Mouse (Mus musculus) lung, embryonic 14.5 days (tissue): ENCODE measurements around the gene Aff3. TPM values are rescaled to one million over a fixed set of nuclear protein-coding genes. Genes with fewer than 3 reads are reported as not detected.

Experiments
- ATAC-seq: fragments of 200-750 bp; cut with Nextera tagmentation; 2 replicates; pipeline ENCODE4 v1.8.0; 2017; ENCODE audit warnings: mild to moderate bottlenecking, moderate TSS enrichment, moderate library complexity; ENCODE audit not compliant: insufficient read depth
- DNase-seq: peaks from one replicate; pipeline ENCODE4 v3.0.0-alpha.2; 2015
- H3K27ac ChIP-seq: fragments of 300-500 bp; sonication (generic); 2 replicates; pipeline ENCODE4 v1.5.1; 2014; ENCODE audit warnings: low read depth, mild to moderate bottlenecking, moderate library complexity
- H3K27me3 ChIP-seq: fragments of 300-500 bp; sonication (generic); 2 replicates; pipeline ENCODE4 v1.6.1; 2014; ENCODE audit warnings: low read length, control low read depth; ENCODE audit not compliant: insufficient read depth
- H3K36me3 ChIP-seq: fragments of 300-500 bp; sonication (generic); 2 replicates; pipeline ENCODE4 v1.6.1; 2014; ENCODE audit warnings: control low read depth; ENCODE audit not compliant: insufficient read depth
- H3K4me1 ChIP-seq: fragments of 300-500 bp; sonication (generic); 2 replicates; pipeline ENCODE4 v1.6.1; 2014; ENCODE audit warnings: antibody characterized with exemption, control low read depth; ENCODE audit not compliant: insufficient read depth
- H3K4me2 ChIP-seq: fragments of 300-500 bp; sonication (generic); 2 replicates; pipeline ENCODE4 v1.6.1; 2014; ENCODE audit warnings: mild to moderate bottlenecking
- H3K4me3 ChIP-seq: fragments of 300-500 bp; sonication (generic); 2 replicates; pipeline ENCODE4 v1.5.1; 2014; ENCODE audit warnings: low read depth, low read length
- H3K9ac ChIP-seq: fragments of 300-500 bp; sonication (generic); 2 replicates; pipeline ENCODE4 v1.6.1; 2014
- H3K9me3 ChIP-seq: fragments of 300-500 bp; sonication (generic); 2 replicates; pipeline ENCODE4 v1.6.1; 2016; ENCODE audit warnings: low read depth, low read length, control low read depth
- CTCF ChIP-seq: IDR thresholded peaks from 2 replicates; pipeline ENCODE4 v1.5.1; 2016; ENCODE audit warnings: antibody characterized with exemption, low read depth
- WGBS: fragments of 180-500 bp; shearing (Covaris S2); extraction: QIAGEN DNeasy Blood & Tissue Kit; methylation state at CpG from one replicate; pipeline ENCODE4 v1.1.7; 2014; 5-methylcytosine and 5-hydroxymethylcytosine counted together
- polyA plus RNA-seq: library from polyadenylated mRNA; unstranded; fragments of >200 nt; fragmentation: Nextera tagmentation; extraction: Ambion mirVana; gene quantifications from 2 replicates; pipeline ENCODE4 v1.2.1, GENCODE M21; 2014

Gene Aff3
- polyA plus RNA-seq, 1 experiment from 2014 or later: 15.2 TPM

- Histone ChIP-seq H3K9ac (no peak overlapping the region), H3K4me3 (no peak overlapping the region), H3K36me3 (no peaks in the 10 kb centered on the region), H3K4me1 (no peaks in the 10 kb centered on the region), H3K4me2 (no peak overlapping the region), H3K27ac (no peak overlapping the region), H3K27me3 (no peaks in the 10 kb centered on the region), H3K9me3 (no peaks in the 10 kb centered on the region)
- DNase-seq: no peak
- WGBS: 78% methylated on average over 2 of the region's 2 CpGs
- no peak for ATAC-seq
- no peak for TF ChIP-seq CTCF
Measured at GRCm38 (mm10) chr1:38320971-38321305, 343.8 kb downstream of the Aff3 start.

GRCm38 (mm10) chr1:38320126-38320970 lies 344.4 kb downstream of the Aff3 start:
- no peak for ATAC-seq
- Histone ChIP-seq H3K27me3 (no peaks in the 10 kb centered on the region), H3K4me2 (no peak overlapping the region), H3K4me3 (no peak overlapping the region), H3K27ac (no peak overlapping the region), H3K9me3 (no peaks in the 10 kb centered on the region), H3K36me3 (no peaks in the 10 kb centered on the region), H3K9ac (no peak overlapping the region), H3K4me1 (no peaks in the 10 kb centered on the region)
- TF ChIP-seq CTCF: no peak
- no peak for DNase-seq
- WGBS: 77% methylated on average over 16 of the region's 16 CpGs

GRCm38 (mm10) chr1:38318614-38319013 lies 346.1 kb downstream of the Aff3 start:
- Histone ChIP-seq H3K36me3 (no peaks in the 10 kb centered on the region), H3K9ac (no peak overlapping the region)
- no peak for DNase-seq

GRCm38 (mm10) chr1:38315992-38316391 lies 348.8 kb downstream of the Aff3 start:
- DNase-seq (no peak), ATAC-seq (no peak)
- no peaks in the 10 kb centered on the region for H3K4me1 ChIP-seq
- H3K9me3 ChIP-seq: no peaks in the 10 kb centered on the region
- H3K9ac ChIP-seq: no peak overlapping the region
- no peak overlapping the region for H3K4me2 ChIP-seq
- no peaks in the 10 kb centered on the region for H3K36me3 ChIP-seq
- 73% methylated on average over 4 of the region's 4 CpGs for WGBS
- H3K27me3 ChIP-seq: no peaks in the 10 kb centered on the region
- H3K4me3 ChIP-seq: no peak overlapping the region
- no peak overlapping the region for H3K27ac ChIP-seq
- no peak for TF ChIP-seq CTCF

More at GRCm38 (mm10) chr1:38318614-38319013, 346.1 kb downstream of the Aff3 start:
- H3K27me3 ChIP-seq: no peaks in the 10 kb centered on the region
- TF ChIP-seq CTCF: 0 out of 2 replicates have a peak, but pooled peaks have one; percentile 6
- no peaks in the 10 kb centered on the region for H3K4me1 ChIP-seq
- ATAC-seq: no peak
- H3K4me2 ChIP-seq: no peak overlapping the region
- no peak overlapping the region for H3K27ac ChIP-seq
- H3K4me3 ChIP-seq: no peak overlapping the region
- WGBS: 29% methylated on average over 2 of the region's 2 CpGs
- no peaks in the 10 kb centered on the region for H3K9me3 ChIP-seq

- 81% methylated on average over 8 of the region's 8 CpGs for WGBS
- Histone ChIP-seq H3K4me3 (no peak overlapping the region), H3K27ac (no peak overlapping the region), H3K9me3 (no peaks in the 10 kb centered on the region), H3K4me1 (no peaks in the 10 kb centered on the region), H3K9ac (no peak overlapping the region), H3K27me3 (no peaks in the 10 kb centered on the region), H3K36me3 (no peaks in the 10 kb centered on the region), H3K4me2 (no peak overlapping the region)
- ATAC-seq: no peak
- DNase-seq: no peak
- TF ChIP-seq CTCF: no peak
Measured at GRCm38 (mm10) chr1:38310496-38310895, 354.3 kb downstream of the Aff3 start.

- no peak overlapping the region for H3K27ac ChIP-seq
- H3K27me3 ChIP-seq: no peaks in the 10 kb centered on the region
- no peak overlapping the region for H3K4me3 ChIP-seq
- DNase-seq (no peak), ATAC-seq (no peak)
- H3K4me1 ChIP-seq: no peaks in the 10 kb centered on the region
- H3K4me2 ChIP-seq: no peak overlapping the region
- no peaks in the 10 kb centered on the region for H3K36me3 ChIP-seq
- WGBS: 71% methylated on average over 4 of the region's 4 CpGs
- H3K9ac ChIP-seq: no peak overlapping the region
- TF ChIP-seq CTCF: no peak
- no peaks in the 10 kb centered on the region for H3K9me3 ChIP-seq
Measured at GRCm38 (mm10) chr1:38310076-38310475, 354.7 kb downstream of the Aff3 start.

GRCm38 (mm10) chr1:38309341-38309740 lies 355.4 kb downstream of the Aff3 start:
- no peak for TF ChIP-seq CTCF
- H3K27me3 ChIP-seq: no peaks in the 10 kb centered on the region
- no peak overlapping the region for H3K27ac ChIP-seq
- WGBS: 90% methylated on average over 8 of the region's 8 CpGs
- H3K9ac ChIP-seq: no peak overlapping the region
- no peaks in the 10 kb centered on the region for H3K9me3 ChIP-seq
- no peaks in the 10 kb centered on the region for H3K36me3 ChIP-seq
- no peaks in the 10 kb centered on the region for H3K4me1 ChIP-seq
- H3K4me3 ChIP-seq: no peak overlapping the region
- ATAC-seq (no peak), DNase-seq (no peak)
- H3K4me2 ChIP-seq: no peak overlapping the region
